Mouse (Mus musculus): Measurements from ENCODE around the gene Map3k7cl. TPM values are rescaled to one million over a fixed set of nuclear protein-coding genes. Genes with fewer than 3 reads are reported as not detected.

Map3k7cl gene
- polyA plus RNA-seq, 1 experiment, result 33.0 TPM

DNA sequence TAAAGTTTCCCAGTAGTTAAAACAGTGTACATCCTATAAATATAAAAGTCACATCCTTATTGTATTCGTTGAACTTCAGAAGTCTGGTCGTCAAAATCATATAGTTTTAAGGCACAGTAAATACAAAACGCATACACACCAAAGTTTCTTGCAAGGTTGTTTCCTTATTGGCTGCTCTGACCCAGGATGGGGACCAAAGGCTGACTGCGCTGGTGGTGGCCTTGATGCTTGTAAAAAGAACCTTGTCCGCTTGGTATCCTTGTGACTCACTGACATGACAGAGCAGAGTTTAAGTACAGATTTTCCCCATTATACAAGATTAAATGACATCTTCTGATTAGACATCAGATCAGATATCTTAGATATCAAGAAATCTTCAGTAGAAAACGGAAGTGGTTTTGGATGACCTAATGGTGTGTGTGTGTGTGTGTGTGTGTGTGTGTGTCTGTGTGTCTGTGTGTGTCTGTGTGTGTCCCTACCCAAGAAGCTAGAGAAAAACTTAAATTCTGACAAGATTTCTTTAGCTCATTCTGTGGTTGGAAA is 82.2 kb downstream of the Map3k7cl start:
- Histone ChIP-seq H3K4me3 (ENCODE audit: insufficient read depth, low read depth, low read length) (no peak overlapping the region), H3K36me3 (ENCODE audit: control insufficient read depth, insufficient read depth, low read length) (no peaks in the 10 kb centered on the region), H3K27me3 (replicated peaks; ENCODE audit: control insufficient read depth, insufficient read depth, low read length) (no peaks in the 10 kb centered on the region), H3K27ac (ENCODE audit: insufficient read depth, low read depth, low read length) (no peak overlapping the region), H3K4me1 (ENCODE audit: control insufficient read depth, insufficient read depth, low read length) (no peaks in the 10 kb centered on the region)
- DNase-seq, result no peak
- 82% methylated on average over 6 of the region's 6 CpGs for WGBS
- TF ChIP-seq CTCF (conservative IDR thresholded peaks at IDR 0.05; ENCODE audit: insufficient read depth, insufficient read length, low read depth, low read length), result no peak
- TF ChIP-seq POLR2A (IDR thresholded peaks at IDR 0.05; ENCODE audit: low read depth, low read length), result no peak

DNA sequence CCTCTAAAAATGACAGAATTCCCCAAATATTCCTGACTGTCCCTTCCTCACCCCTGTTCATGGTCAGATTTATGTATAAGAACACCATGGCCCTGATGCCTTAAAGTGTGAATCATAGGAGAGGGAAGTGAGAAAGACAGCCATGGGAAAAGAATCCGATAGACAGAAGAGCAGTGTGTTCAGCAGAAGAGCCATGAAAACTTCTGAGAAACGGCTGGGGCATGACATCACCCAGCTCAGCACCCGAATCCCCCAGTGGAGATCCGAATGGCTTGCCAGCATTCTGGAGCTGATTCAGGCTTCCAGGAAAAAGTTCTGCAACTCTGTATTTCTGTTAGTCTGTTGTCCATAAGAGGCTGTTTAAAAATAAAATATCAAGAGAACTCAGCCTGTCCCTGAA is 82.7 kb downstream of the Map3k7cl start:
- Histone ChIP-seq H3K36me3 (ENCODE audit: control insufficient read depth, insufficient read depth, low read length) (no peaks in the 10 kb centered on the region), H3K4me3 (ENCODE audit: insufficient read depth, low read depth, low read length) (no peak overlapping the region), H3K27me3 (replicated peaks; ENCODE audit: control insufficient read depth, insufficient read depth, low read length) (no peaks in the 10 kb centered on the region), H3K27ac (ENCODE audit: insufficient read depth, low read depth, low read length) (no peak overlapping the region), H3K4me1 (ENCODE audit: control insufficient read depth, insufficient read depth, low read length) (no peaks in the 10 kb centered on the region)
- peak; percentile 39 for DNase-seq
- TF ChIP-seq CTCF (conservative IDR thresholded peaks at IDR 0.05; ENCODE audit: insufficient read depth, insufficient read length, low read depth, low read length), result no peak
- no peak for TF ChIP-seq POLR2A (IDR thresholded peaks at IDR 0.05; ENCODE audit: low read depth, low read length)
- WGBS, result 56% methylated on average over 4 of the region's 4 CpGs

DNA sequence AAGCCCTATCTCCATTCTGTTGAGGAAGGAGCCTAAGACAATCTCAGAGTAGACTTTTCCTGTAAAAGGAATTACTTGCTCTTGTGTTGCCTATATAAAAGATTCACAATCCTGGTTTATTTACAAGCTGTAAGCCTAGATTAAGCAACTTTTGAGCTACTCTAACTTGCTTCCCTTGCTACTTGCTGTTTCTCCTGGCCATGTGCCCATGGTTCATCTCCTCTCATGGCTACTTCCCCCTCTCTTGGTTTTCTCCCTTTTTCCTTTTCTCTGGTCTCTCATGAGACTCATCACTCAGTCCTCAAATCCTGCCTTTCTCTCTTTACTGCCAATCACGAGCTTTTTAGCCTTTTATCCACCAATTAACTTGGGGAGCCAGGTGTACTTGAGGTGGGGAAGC is 85.0 kb downstream of the Map3k7cl start:
- DNase-seq, result peak; percentile 26
- no peak overlapping the region for H3K4me3 ChIP-seq (ENCODE audit: insufficient read depth, low read depth, low read length)
- no peaks in the 10 kb centered on the region for H3K27me3 ChIP-seq (replicated peaks; ENCODE audit: control insufficient read depth, insufficient read depth, low read length)
- TF ChIP-seq POLR2A (IDR thresholded peaks at IDR 0.05; ENCODE audit: low read depth, low read length) (no peak), CTCF (conservative IDR thresholded peaks at IDR 0.05; ENCODE audit: insufficient read depth, insufficient read length, low read depth, low read length) (no peak)
- H3K4me1 ChIP-seq (ENCODE audit: control insufficient read depth, insufficient read depth, low read length), result no peaks in the 10 kb centered on the region
- 45% methylated on average over 1 of the region's 1 CpGs for WGBS
- H3K36me3 ChIP-seq (ENCODE audit: control insufficient read depth, insufficient read depth, low read length), result no peaks in the 10 kb centered on the region
- H3K27ac ChIP-seq (ENCODE audit: insufficient read depth, low read depth, low read length), result no peak overlapping the region

DNA sequence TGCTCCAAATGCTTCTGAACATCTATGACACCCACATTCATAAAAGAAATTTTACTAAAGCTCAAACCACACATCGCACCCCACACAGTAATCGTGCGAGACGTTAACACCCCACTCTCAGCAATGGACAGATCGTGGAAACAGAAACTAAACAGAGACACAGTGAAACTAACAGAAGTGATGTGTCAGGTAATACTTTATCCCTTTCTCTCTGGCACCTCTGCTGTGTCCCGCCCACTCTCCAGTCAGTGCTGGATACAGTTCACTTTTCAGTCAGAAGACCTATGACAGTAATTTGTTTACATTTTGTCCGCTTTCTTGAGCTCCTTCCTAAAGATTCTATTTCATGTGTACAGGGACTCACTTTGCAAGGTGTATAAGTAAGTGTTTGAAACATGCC is 89.1 kb downstream of the Map3k7cl start:
- Histone ChIP-seq H3K27me3 (replicated peaks; ENCODE audit: control insufficient read depth, insufficient read depth, low read length) (no peaks in the 10 kb centered on the region), H3K4me1 (ENCODE audit: control insufficient read depth, insufficient read depth, low read length) (no peaks in the 10 kb centered on the region), H3K36me3 (ENCODE audit: control insufficient read depth, insufficient read depth, low read length) (no peaks in the 10 kb centered on the region), H3K4me3 (ENCODE audit: insufficient read depth, low read depth, low read length) (no peak overlapping the region), H3K27ac (ENCODE audit: insufficient read depth, low read depth, low read length) (no peak overlapping the region)
- 94% methylated on average over 7 of the region's 7 CpGs for WGBS
- no peak for TF ChIP-seq POLR2A (IDR thresholded peaks at IDR 0.05; ENCODE audit: low read depth, low read length)
- DNase-seq, result no peak

DNA sequence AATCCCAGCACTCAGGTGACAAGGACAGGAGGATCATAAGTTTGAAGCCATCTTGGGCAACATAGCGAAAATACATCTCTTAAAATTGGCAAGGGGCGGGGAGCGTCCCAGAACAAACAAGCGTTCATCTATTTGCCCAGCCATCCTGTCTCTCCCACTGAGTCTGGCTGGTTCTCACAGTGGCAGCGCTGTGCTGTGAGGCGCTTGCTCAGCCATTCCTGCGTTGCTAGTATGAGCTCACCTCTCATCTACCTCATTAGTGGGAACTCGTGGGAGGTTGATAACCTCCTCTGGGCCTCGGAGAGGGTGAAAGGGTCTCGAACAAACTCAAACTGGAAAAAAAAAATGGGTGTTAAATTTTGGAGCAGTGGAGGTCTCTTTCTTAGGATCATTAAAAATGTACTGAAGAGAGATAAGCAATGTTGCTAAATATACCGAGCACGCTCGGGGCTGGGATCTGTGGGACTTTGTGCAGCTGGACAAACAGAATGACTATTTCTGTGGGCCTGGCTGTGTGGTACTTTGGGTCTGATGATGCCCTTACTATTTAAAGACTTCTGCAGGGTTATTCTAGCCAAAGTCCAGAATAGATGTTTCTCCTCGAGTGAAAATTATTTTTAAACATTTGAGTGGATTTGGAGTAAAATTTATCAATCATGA is 91.1 kb downstream of the Map3k7cl start:
- 59% methylated on average over 14 of the region's 14 CpGs for WGBS
- Histone ChIP-seq H3K27me3 (replicated peaks; ENCODE audit: control insufficient read depth, insufficient read depth, low read length) (no peaks in the 10 kb centered on the region), H3K27ac (ENCODE audit: insufficient read depth, low read depth, low read length) (no peak overlapping the region), H3K36me3 (ENCODE audit: control insufficient read depth, insufficient read depth, low read length) (no peaks in the 10 kb centered on the region), H3K4me1 (ENCODE audit: control insufficient read depth, insufficient read depth, low read length) (no peaks in the 10 kb centered on the region), H3K4me3 (ENCODE audit: insufficient read depth, low read depth, low read length) (no peak overlapping the region)
- no peak for DNase-seq
- TF ChIP-seq POLR2A (IDR thresholded peaks at IDR 0.05; ENCODE audit: low read depth, low read length), result no peak

Other genes with a start within 250 kb of the Map3k7cl start
- gene N6amt1, start 199.1 kb upstream of the Map3k7cl start, polyA plus RNA-seq (2012; rRNA removed), result 13.5 and 16.4 TPM in 2 replicates
- gene Ltn1, start 120.7 kb upstream of the Map3k7cl start, polyA plus RNA-seq (2012; rRNA removed), result 5.5 and 5.7 TPM in 2 replicates
- gene Rwdd2b, start 112.8 kb upstream of the Map3k7cl start, polyA plus RNA-seq (2012; rRNA removed), result 9.8 and 13.1 TPM in 2 replicates
- gene Usp16, start 98.6 kb upstream of the Map3k7cl start, polyA plus RNA-seq (2012; rRNA removed), result 19.5 and 20.6 TPM in 2 replicates
- 24.4 and 40.3 TPM in 2 replicates for gene Cct8, start 57.5 kb upstream of the Map3k7cl start, polyA plus RNA-seq (2012; rRNA removed)
- 8.6 and 9.7 TPM in 2 replicates for gene Bach1, start 145.6 kb downstream of the Map3k7cl start, polyA plus RNA-seq (2012; rRNA removed)